Mouse (Mus musculus) ES-E14 (cell line): ENCODE results near the gene Foxo3.

Experiments used
- MAFK ChIP-seq: IDR thresholded peaks from 2 replicates; pipeline ENCODE4 v1.6.1; 2014; ENCODE audit warnings: mild to moderate bottlenecking, low read depth, low read length, inconsistent platforms; ENCODE audit not compliant: insufficient read depth
- ZNF384 ChIP-seq: IDR thresholded peaks from 2 replicates; pipeline ENCODE4 v1.6.1; 2012; ENCODE audit warnings: low read depth, low read length, inconsistent platforms

- TF ChIP-seq MAFK (no peak), ZNF384 (no peak)
Measured at GRCm38 (mm10) chr10:42152426-42153205, 123.9 kb downstream of the Foxo3 start.
